Mouse (Mus musculus) liver, embryonic 12.5 days (tissue): ENCODE data around the gene Slfn2. TPM values are rescaled to one million over a fixed set of nuclear protein-coding genes. Genes with fewer than 3 reads are reported as not detected.

ENCODE experiments used
- ATAC-seq: fragments of 200-750 bp; cut with Nextera tagmentation; 2 replicates; pipeline ENCODE4 v1.8.0; 2017; ENCODE audit warnings: moderate number of reproducible peaks, mild to moderate bottlenecking, moderate library complexity
- H3K27ac ChIP-seq: fragments of 300-500 bp; sonication (generic); 2 replicates; pipeline ENCODE4 v1.5.1; 2016; ENCODE audit warnings: mild to moderate bottlenecking
- H3K27me3 ChIP-seq: fragments of 300-500 bp; sonication (generic); replicated peaks from 2 replicates; pipeline ENCODE4 v1.6.1; 2016; ENCODE audit warnings: mild to moderate bottlenecking, moderate library complexity
- H3K36me3 ChIP-seq: fragments of 300-500 bp; sonication (generic); 2 replicates; pipeline ENCODE4 v1.6.1; 2016; ENCODE audit warnings: mild to moderate bottlenecking, moderate library complexity
- H3K4me1 ChIP-seq: fragments of 300-500 bp; sonication (generic); 2 replicates; pipeline ENCODE4 v1.6.1; 2016
- H3K4me2 ChIP-seq: fragments of 300-500 bp; sonication (generic); 2 replicates; pipeline ENCODE4 v1.6.1; 2016; ENCODE audit warnings: mild to moderate bottlenecking, moderate library complexity
- H3K4me3 ChIP-seq: fragments of 300-500 bp; sonication (generic); 2 replicates; pipeline ENCODE4 v1.5.1; 2016; ENCODE audit warnings: mild to moderate bottlenecking, moderate library complexity
- H3K9ac ChIP-seq: fragments of 300-500 bp; sonication (generic); 2 replicates; pipeline ENCODE4 v1.6.1; 2016; ENCODE audit warnings: mild to moderate bottlenecking, moderate library complexity
- H3K9me3 ChIP-seq: fragments of 300-500 bp; sonication (generic); replicated peaks from 2 replicates; pipeline ENCODE4 v1.6.1; 2016; ENCODE audit warnings: mild to moderate bottlenecking, moderate library complexity
- WGBS: fragments of 180-500 bp; shearing (Covaris S2); methylation state at CpG from one replicate; pipeline ENCODE4 v1.1.7; 2016; ENCODE audit not compliant: insufficient replicate concordance; 5-methylcytosine and 5-hydroxymethylcytosine counted together
- polyA plus RNA-seq: library from polyadenylated mRNA; unstranded; fragments of >200 nt; fragmentation: Nextera tagmentation; extraction: Ambion mirVana; gene quantifications from 2 replicates; pipeline ENCODE4 v1.2.1, GENCODE M21; 2016

Slfn2 gene
- polyA plus RNA-seq, 1 experiment from 2014 or later = 3.5 TPM

DNA sequence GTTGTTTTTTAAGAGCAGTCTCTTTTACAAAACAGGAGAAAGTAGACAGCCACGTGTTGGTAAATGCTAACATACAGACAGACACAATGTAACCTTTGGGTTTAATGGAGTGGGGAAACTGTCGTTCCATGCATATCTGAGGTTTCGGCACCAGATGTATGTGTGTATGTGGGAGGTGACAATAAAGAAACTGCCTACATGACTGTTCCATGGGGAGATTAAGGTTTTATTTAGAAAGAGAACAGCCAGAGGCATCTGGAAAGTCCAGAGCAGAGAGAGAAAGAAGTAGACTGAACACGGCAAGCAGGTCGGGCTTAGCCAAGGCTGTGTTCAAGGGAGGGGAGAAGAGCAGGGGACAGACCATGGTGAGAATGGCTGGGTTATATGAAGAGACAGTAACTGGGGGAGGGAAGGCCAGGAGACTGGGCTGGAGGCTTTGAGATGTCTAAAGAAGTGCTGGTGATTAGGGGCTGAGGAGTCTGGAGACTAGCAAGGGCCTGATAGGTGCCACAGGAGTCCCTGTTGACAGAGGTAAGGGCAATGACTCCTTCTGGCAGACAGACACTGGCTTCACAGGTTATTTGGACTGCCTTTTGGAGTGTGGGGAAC is 4.4 kb upstream of the Slfn2 start:
- 62% methylated on average over 5 of the region's 5 CpGs for WGBS
- H3K36me3 ChIP-seq = no peaks in the 10 kb centered on the region
- no peak overlapping the region for H3K9ac ChIP-seq
- H3K4me3 ChIP-seq = no peak overlapping the region
- no peak overlapping the region for H3K4me2 ChIP-seq
- H3K27me3 ChIP-seq = peaks cover 7% of the 10 kb centered on the region
- H3K9me3 ChIP-seq = no peaks in the 10 kb centered on the region
- no peak for ATAC-seq
- H3K27ac ChIP-seq = no peak overlapping the region
- no peaks in the 10 kb centered on the region for H3K4me1 ChIP-seq

DNA sequence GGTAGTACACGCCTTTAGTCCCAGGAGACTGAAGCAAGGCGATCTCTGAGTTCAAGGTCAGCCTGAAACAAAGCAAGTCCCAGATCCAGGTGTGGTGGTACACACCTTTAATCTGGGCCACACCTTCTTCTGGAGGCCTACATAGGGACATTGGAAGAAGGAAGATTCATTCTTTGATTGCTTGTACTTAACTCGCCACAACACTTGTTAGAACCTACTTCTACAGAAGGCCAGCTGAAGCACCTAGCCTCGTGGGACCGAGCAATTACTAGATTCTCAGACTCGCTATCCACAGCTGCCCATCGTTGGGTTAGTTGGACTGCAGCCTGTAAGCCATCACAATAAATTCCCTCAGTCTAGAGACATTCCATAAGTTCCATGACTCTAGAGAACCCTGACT is 3.1 kb upstream of the Slfn2 start:
- peaks cover 7% of the 10 kb centered on the region for H3K27me3 ChIP-seq
- no peak overlapping the region for H3K27ac ChIP-seq
- H3K4me3 ChIP-seq = no peak overlapping the region
- H3K36me3 ChIP-seq = no peaks in the 10 kb centered on the region
- no peaks in the 10 kb centered on the region for H3K9me3 ChIP-seq
- no peaks in the 10 kb centered on the region for H3K4me1 ChIP-seq
- no peak overlapping the region for H3K9ac ChIP-seq
- WGBS = 68% methylated on average over 7 of the region's 7 CpGs
- H3K4me2 ChIP-seq = no peak overlapping the region
- no peak for ATAC-seq

DNA sequence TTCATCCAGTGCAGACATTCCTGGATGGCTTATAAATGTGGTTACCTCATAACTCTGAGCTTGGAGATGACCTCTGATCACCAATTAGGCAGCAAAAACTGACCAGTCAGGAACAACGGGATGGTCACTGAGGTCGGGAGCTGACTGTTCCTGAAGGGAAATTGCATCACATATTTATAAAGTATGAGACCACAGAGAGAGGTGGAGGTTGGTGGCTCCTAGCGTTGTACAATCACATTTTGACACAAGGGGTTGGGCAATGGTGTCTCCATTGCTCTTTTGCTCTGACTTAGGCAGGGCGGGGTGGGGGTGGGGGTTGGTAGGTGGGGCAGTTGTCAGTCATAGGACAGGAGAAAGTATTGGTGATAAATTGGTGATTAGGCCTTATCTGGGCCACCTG is 1.8 kb upstream of the Slfn2 start:
- no peak for ATAC-seq
- 37% methylated on average over 4 of the region's 4 CpGs for WGBS

DNA sequence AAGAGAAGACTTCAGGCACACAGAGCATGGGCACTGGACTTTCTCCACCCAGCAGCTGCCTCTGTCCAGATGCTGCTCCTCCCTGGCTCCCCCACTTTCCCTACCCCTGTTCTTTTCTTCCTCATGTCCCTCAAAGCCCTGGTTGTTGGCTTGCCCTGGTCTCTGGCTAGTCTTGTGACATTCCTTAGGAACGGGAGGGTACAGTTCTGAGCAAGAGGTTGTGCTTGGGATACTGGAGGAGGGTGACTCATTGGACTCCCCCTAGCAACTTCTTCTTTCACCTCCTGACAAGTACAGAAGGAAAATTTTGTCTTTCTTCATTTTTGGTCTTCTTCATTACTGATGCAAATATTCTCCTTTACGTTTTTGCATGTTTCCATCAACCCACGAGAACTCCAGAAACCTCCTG is 967 bp upstream of the Slfn2 start:
- Histone ChIP-seq H3K27ac (no peak overlapping the region), H3K4me2 (no peak overlapping the region), H3K36me3 (no peaks in the 10 kb centered on the region), H3K9me3 (no peaks in the 10 kb centered on the region), H3K4me1 (no peaks in the 10 kb centered on the region), H3K9ac (no peak overlapping the region), H3K4me3 (no peak overlapping the region), H3K27me3 (peaks cover 7% of the 10 kb centered on the region)
- no peak for ATAC-seq
- WGBS = 33% methylated on average over 3 of the region's 3 CpGs

More for the DNA sequence above, 1.8 kb upstream of the Slfn2 start:
- no peak overlapping the region for H3K9ac ChIP-seq
- no peaks in the 10 kb centered on the region for H3K9me3 ChIP-seq
- H3K4me3 ChIP-seq = no peak overlapping the region
- no peak overlapping the region for H3K4me2 ChIP-seq
- H3K36me3 ChIP-seq = no peaks in the 10 kb centered on the region
- H3K27ac ChIP-seq = no peak overlapping the region
- H3K4me1 ChIP-seq = no peaks in the 10 kb centered on the region
- peaks cover 7% of the 10 kb centered on the region for H3K27me3 ChIP-seq

DNA sequence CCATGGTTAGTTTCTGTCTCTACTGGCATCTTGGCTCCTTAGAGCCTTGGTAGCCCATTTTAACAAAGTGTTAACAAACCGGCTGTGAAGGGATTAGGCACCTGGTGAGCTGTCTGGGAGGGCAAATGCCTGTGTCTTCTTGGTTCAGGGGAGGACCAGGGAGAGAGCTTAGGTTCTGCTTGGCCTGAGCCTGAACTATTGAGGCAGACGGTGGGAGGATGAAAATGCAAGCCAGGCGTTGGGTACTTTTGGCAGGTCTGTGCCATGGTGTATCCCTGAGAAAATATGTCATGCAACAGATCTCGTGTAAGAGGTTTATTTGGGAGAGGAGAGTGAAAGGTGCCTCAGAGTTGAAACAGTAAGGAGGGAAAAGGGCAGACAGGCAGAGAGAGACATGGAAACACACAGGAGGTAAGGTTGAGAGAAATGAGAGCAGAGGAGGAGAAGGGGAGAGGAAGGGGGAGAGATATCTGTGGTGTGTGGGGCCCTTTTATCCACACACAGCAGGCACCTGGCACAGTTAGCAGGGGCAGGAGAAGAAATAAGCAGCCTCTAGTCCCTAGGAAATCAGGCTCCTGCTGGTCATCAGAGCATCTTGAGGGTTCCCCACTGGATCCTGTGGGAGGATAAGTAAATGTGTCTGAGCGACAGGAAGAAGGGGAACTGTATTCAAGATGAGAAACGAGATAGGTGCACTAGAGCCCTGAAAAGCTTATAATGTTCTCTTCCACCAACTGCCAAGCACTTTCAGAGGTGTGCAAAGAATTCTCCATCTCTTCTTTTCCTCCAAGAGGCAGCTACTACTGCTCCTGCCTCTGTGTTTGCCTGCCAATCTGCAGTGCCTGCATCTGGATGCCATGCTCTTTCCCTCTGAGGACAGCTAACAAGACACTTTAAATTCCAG is 781 bp downstream of the Slfn2 start:
- Histone ChIP-seq H3K36me3 (no peaks in the 10 kb centered on the region), H3K4me2 (no peak overlapping the region), H3K4me3 (peak overlapping the region; percentile 16), H3K27ac (no peak overlapping the region), H3K4me1 (no peaks in the 10 kb centered on the region), H3K27me3 (peaks cover 7% of the 10 kb centered on the region), H3K9ac (no peak overlapping the region), H3K9me3 (no peaks in the 10 kb centered on the region)
- ATAC-seq = no peak
- WGBS = 16% methylated on average over 6 of the region's 6 CpGs

DNA sequence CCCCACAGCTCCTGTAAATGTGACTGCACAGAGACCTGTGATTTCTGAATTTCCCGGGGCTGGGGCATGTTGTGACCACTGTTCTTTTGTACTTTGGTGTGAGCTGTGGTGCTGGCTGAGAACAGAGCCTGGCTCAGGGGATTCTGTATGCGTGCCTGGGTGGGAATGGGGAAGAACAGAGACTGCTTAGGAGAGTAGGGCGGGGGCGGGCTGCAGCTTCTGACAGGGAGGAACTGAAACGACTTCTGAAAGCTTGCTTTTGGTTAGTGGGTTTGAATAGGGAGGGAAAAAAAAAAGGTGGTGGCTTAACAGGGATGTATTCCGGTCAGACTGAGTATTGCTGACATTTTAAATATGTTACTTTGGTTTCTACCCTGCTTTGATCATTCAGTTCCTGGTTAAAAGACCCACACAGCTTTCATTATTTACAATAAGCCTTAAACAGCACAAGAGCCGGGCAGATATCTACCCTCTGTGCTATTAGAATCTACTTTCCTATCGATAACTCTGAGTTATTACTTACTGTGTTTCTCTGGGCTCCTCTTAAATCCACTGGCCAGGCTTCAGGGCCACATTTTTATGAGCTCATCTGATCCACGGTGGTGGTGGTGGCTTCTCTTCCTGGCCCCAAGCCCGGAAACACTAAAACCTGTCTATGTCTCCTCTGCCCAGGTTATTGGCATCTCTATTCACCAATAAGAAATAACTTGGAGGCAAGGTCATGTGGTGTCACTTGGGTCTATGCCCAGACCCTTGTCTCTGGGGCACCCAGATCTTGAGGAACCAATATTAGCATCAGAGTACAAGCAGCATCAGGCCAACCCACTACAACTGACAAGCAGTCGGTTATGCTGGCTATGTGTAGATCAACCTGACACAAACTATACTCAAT is 2.0 kb downstream of the Slfn2 start:
- 0 out of 2 replicates have a peak overlapping the region, but pooled peaks have one; percentile 6 for H3K4me2 ChIP-seq

DNA sequence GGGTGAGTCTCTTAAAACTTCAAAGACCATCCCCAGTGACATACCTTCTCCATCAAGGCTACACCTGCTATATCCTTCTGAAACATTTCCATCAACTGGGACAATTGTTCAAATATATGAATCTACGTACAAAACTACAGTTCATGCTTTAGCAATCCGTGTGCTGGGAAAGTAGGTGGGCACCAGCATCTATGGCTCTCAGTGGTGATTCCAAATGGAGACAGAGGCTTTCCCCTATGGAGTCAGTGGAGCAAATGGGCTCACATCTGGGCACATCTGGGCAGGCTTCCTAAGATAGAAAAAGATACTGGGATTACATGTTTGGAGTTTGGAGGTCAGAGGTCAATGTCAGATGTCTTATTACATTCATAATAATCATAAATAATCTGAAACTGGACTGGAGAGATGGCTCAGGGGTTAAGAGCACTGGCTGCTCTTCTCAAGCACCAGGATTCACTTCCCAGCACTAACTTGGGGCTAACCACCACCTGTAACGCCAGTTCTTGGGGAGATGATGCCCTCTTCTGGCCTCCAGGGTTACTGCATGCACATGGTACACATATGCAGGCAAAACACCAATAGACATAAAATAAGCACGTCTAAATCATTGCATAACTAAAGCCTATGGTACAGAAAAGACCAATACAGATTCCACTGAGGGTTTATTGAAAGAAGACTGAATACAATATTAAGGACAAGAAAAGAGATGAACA is 3.2 kb downstream of the Slfn2 start:
- Histone ChIP-seq H3K4me2 (no peak overlapping the region), H3K36me3 (no peaks in the 10 kb centered on the region), H3K9ac (no peak overlapping the region), H3K27ac (no peak overlapping the region), H3K27me3 (peaks cover 7% of the 10 kb centered on the region; the same call in 1 of the 2 replicates), H3K4me1 (no peaks in the 10 kb centered on the region), H3K4me3 (no peak overlapping the region), H3K9me3 (no peaks in the 10 kb centered on the region)
- ATAC-seq = no peak
- 57% methylated on average over 4 of the region's 4 CpGs for WGBS

More for the DNA sequence above, 2.0 kb downstream of the Slfn2 start:
- no peaks in the 10 kb centered on the region for H3K9me3 ChIP-seq
- H3K27ac ChIP-seq = no peak overlapping the region
- no peak for ATAC-seq
- 31% methylated on average over 11 of the region's 11 CpGs for WGBS
- H3K4me3 ChIP-seq = no peak overlapping the region
- H3K27me3 ChIP-seq = peaks cover 7% of the 10 kb centered on the region
- H3K4me1 ChIP-seq = no peaks in the 10 kb centered on the region
- H3K9ac ChIP-seq = no peak overlapping the region
- H3K36me3 ChIP-seq = no peaks in the 10 kb centered on the region

DNA sequence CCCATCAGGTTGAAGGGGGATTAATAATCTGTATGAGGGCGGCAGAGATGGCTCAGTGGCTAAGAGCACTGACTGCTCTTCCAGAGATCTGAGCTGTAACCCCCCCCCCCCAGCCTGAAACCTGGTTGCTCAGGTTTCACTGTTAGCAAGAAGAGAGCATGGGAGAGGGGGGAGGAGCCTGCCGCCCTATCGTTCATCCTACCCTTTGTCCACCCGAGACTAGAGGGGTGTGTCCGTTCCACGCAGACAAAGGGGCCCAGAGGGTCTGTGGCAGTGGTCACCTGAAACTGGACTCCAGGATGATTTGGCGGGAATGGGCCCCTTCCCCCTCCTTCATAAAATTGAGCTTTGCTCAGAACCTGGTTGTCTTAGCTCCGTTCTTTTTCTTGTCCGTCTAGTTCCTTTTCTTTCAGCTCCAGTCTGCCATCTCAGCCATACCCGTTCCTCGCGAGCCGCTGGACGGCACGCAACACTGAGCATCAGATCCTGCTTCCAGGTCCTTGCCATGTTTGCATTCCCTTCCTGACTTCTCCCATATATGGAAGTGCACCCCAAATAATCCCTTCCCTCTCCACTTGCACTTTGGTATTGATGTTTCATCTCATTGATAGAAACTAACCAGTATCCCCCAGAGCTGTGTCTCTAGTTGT is 5.5 kb downstream of the Slfn2 start:
- H3K27me3 ChIP-seq = no peaks in the 10 kb centered on the region; the same call in 1 of the 2 replicates
- no peaks in the 10 kb centered on the region for H3K9me3 ChIP-seq
- no peak overlapping the region for H3K4me2 ChIP-seq
- no peak for ATAC-seq
- H3K4me3 ChIP-seq = no peak overlapping the region
- WGBS = 90% methylated on average over 15 of the region's 15 CpGs
- H3K36me3 ChIP-seq = no peaks in the 10 kb centered on the region
- H3K27ac ChIP-seq = no peak overlapping the region
- H3K4me1 ChIP-seq = no peaks in the 10 kb centered on the region
- no peak overlapping the region for H3K9ac ChIP-seq

DNA sequence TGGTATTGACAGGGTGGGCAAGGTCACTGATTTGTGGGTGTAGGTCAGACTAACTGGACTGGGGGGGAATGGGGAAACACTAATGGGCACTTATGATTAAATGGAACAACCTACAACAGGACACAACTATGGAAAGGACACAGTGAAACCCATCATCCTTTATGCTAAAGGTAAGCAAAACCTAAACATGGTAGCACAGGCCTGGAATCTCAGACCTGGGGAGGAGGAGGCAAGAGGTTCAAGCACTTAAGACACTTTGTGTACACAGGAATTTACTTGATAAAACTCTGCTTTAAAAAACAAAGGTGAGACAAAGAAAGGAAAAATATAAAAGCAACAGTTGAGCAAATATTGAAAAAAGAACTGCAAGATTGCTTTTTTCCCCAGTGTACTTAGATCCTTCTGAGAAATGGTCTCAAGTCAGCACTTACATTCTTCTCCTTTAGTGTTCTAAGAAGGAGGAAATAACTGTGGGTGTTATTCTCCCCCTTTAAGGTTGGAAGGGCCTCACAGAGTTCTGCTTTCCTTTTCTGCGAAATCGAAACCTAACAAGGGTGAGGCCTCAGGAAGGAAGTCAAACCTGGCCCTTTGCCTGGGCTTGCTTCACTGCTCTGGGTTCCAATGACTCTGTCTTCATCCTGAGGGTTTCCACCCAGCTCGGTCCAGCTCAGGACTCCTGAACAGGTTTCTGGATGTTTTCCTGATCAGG is 13.0 kb downstream of the Slfn2 start:
- Histone ChIP-seq H3K4me1 (peaks cover 20% of the 10 kb centered on the region), H3K27me3 (no peaks in the 10 kb centered on the region), H3K9ac (no peak overlapping the region), H3K4me3 (no peak overlapping the region), H3K9me3 (no peaks in the 10 kb centered on the region), H3K4me2 (no peak overlapping the region), H3K36me3 (no peaks in the 10 kb centered on the region), H3K27ac (peak overlapping the region; percentile 30; the same call in 1 of the 2 replicates)
- no peak for ATAC-seq
- WGBS = 5% methylated on average over 3 of the region's 3 CpGs

DNA sequence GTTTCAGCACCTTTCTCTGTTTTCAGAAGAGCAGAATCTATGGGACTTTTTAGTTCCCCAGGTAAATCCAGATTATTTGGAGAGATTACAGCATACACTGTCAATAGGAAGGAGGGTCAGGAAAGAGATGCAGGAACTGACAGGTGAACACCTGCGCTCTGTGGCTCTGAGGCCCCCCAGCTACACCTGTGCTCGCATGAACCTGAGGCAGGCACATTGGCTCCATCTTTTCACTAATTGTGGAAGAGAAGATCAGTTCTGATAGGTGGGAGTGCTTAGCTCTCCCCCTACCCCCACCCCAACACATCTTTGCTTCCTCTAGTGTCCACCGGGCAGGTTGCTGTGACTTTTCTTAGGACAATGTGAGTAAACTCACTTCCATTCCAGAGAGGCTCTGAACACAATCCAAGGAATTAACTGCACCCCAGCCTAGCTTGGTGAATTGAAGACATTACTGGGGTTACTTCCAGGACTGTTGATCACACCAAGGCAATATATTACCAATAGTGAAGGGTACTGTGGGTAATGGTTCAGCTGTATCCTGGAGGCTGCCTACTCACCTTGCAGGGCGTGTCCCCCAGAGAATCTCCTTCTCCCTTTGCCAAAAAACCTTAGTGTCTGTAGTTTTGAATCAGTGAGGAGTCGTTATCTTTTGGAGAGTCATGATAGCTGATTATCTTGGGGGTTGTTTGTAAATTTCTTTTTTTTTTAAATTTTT is 13.7 kb downstream of the Slfn2 start:
- Histone ChIP-seq H3K27me3 (no peaks in the 10 kb centered on the region), H3K4me1 (peaks cover 20% of the 10 kb centered on the region), H3K4me3 (no peak overlapping the region), H3K36me3 (no peaks in the 10 kb centered on the region), H3K4me2 (no peak overlapping the region), H3K9me3 (no peaks in the 10 kb centered on the region), H3K27ac (peak overlapping the region; percentile 30; the same call in 1 of the 2 replicates), H3K9ac (no peak overlapping the region)
- ATAC-seq = no peak
- 49% methylated on average over 5 of the region's 5 CpGs for WGBS
